Mouse (Mus musculus) heart, adult 2 months (tissue): ENCODE results near the gene Hivep2.

Experiments used
- CTCF ChIP-seq: fragments of 200-600 bp; IDR thresholded peaks from 2 replicates; pipeline ENCODE4 v1.8.1; 2022; ENCODE audit warnings: antibody characterized with exemption, mild to moderate bottlenecking, moderate library complexity
- EP300 ChIP-seq: fragments of 200-500 bp; IDR thresholded peaks from 2 replicates; pipeline ENCODE4 v1.6.1; 2011; ENCODE audit warnings: low read depth, low read length, control low read depth; ENCODE audit not compliant: insufficient read depth
- POLR2A ChIP-seq: fragments of 200-500 bp; IDR thresholded peaks from 2 replicates; pipeline ENCODE4 v1.6.1; 2011; ENCODE audit warnings: mild to moderate bottlenecking, low read depth, low read length, control low read depth; ENCODE audit not compliant: insufficient read depth

DNA sequence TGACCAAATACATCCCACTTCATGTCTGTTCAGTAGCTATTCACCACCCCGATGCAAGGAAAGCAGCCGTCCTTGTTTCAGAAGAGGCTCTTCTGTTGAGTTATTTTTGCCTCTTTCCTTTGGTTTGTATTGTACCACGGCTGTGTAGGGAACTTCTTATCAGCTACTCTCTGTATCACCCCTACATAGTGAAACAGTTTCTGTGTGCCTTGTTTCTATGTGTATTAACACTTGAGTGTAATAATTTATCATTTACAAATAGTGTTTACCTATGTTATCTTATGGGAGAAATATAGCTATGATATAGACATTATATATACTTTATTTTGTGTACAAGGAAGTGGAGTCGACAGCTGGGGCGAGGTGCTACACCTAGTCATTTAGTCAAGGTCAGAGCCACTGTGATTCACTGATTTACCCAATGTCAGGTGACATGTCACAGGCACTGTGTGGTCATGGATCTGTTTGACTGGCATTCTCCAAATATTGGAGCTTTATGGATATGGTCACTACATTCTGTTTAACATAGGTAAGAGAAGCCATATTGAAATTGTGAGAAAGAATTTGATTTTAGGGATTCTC, 104.7 kb downstream of the Hivep2 start:
- TF ChIP-seq POLR2A = no peak
- no peak for TF ChIP-seq CTCF
- no peak for TF ChIP-seq EP300
